Mouse (Mus musculus): Measurements from ENCODE around the gene Zfp524.

GRCm38 (mm10) chr7:5056651-5057263, 42.5 kb downstream of the Zfp524 start:
- TF ChIP-seq CTCF (IDR thresholded peaks at IDR 0.05; ENCODE audit: low read depth) (no peak), EP300 (IDR thresholded peaks at IDR 0.05; ENCODE audit: low read depth) (no peak)

Data from liver, embryonic 14.5 days (tissue).